Mouse (Mus musculus) layer of hippocampus, adult 8-10 months (tissue): ENCODE measurements around the gene Myom1. TPM values are rescaled to one million over a fixed set of nuclear protein-coding genes. Genes with fewer than 3 reads are reported as not detected.

ENCODE experiments used
- DNase-seq, 2 experiments: peaks; one replicate each; pipeline ENCODE4 v3.0.0; 2022; ENCODE audit warnings: low spot score in 2 of 2
- total RNA-seq, 4 experiments: library from RNA; stranded (reverse); gene quantifications; 2 replicates each; pipeline ENCODE4 v1.2.4; 2022

Gene Myom1
- total RNA-seq, 4 experiments from 2014 or later, result 2.3 to 4.2 (median 3.0) TPM

DNA sequence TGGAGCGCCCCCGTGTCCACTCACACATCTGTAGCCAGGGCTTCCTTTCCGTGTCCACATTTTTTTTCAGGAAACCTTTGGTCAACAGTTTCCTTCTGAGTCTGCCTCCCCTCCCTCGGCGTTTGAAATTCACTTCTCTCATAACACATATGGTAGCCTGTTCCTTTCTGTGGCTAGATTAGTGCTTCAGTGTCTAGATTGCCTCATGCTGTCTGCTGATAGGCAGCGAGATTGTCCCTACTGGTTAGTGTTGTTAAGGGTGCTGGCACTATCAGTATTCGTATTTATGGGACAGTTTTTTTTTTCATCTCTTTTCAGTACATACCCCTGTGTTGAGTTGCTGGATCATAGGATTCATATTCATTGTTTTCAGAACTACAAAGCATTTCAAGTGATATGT lies 54.0 kb downstream of the Myom1 start:
- no peak for DNase-seq

- DNase-seq, result no peak
Measured at GRCm38 (mm10) chr17:71057758-71058157, 55.3 kb downstream of the Myom1 start.

- no peak for DNase-seq
Measured at GRCm38 (mm10) chr17:71059213-71059612, 56.8 kb downstream of the Myom1 start.

GRCm38 (mm10) chr17:71062049-71062560 lies 59.7 kb downstream of the Myom1 start:
- no peak for DNase-seq

DNA sequence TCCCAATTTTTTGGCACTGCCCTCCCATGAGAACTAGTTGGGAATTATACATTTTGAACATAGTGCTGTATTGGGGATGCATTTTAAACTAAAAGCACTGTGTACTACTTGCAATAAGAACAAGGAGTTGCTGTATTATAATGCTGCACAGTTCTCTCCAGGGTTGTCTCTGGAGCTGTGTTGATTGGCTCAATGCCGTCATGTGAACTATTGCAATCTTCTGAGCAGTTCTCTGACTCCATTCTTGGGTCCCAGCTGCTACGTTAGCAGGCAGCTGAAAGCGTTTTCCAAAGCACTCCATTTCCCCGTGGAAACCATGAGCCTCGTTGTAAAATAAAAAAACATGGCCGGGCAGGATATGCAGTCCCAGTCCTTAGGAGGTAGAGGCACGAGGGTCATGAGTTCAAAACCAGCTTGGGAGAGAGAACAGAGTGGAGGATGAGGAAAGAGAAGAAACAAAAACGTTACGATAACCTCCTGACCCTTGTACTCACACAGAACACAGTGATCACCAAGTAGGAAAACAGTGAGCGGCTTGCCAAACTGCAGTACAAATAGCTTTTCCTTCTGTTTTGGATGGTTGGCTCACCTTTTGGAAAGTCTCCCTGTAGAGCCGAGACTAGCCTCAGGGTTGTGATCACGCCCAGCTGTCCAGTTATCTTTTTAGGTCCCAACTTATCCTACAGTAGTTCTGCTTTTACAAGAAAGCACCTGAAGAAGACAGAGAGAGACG lies 60.6 kb downstream of the Myom1 start:
- no peak for DNase-seq

GRCm38 (mm10) chr17:71064463-71065014 lies 62.1 kb downstream of the Myom1 start:
- no peak for DNase-seq

DNA sequence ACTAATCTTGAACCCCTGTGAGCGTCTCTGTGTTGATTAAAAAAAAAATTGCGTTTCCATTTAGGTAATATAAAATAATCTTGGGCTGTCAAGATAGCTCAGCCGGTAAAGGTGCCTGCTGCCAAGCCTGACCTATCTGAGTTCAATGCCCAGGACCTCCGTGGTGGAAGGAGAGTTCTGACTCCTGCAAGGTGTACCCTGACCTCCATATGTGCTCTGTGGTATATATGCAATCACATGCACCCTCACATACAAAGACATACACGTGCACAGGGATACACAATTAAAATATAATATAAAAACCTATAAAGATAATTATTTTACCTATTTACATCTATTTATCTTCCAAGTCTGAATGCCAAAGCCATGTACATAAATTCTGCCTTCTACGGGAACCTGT lies 62.7 kb downstream of the Myom1 start:
- no peak for DNase-seq

DNA sequence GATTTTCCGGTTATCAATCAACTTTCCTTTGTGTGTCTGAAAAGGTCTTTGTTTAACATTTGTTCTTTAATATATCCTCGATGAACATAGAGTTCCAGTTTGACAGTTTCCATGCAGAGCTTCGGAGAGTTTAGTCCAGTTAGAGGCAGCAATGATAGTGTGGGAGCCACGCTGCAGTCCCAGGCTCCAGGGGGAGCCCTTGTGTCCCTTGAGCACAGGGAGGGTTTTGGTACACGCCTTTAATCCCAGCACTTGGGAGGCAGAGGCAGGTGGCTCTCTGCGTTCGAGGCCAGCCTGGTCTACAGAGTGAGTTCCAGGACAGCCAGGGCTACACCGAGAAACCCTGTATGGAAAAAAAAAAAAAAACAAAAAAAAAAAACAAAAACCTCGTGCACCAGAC lies 66.7 kb downstream of the Myom1 start:
- DNase-seq, result no peak

- DNase-seq, result no peak
Measured at GRCm38 (mm10) chr17:71071958-71072357, 69.5 kb downstream of the Myom1 start.

DNA sequence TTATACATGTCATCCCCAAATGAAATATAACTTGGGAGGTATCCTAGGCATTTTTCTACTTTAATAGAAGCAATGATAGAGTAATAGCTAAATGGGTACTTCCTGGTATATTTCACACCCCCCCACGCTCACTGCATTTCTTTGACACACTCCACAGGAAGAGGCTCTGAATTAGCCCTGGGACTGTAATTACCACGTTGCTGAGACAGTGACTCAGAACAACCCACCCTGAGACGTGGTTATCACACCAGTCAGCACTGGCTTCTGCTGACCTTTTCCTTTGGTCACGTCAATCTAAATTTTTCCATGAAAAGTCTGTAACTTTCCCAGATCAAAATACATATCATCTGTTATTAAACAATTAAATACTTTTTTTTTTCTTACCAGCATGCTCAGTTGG lies 72.0 kb downstream of the Myom1 start:
- DNase-seq, result no peak

- DNase-seq, result no peak
Measured at GRCm38 (mm10) chr17:71081986-71082385, 79.6 kb downstream of the Myom1 start.

- DNase-seq, result no peak
Measured at GRCm38 (mm10) chr17:71086969-71087368, 84.5 kb downstream of the Myom1 start.

GRCm38 (mm10) chr17:71087396-71088153 lies 85.1 kb downstream of the Myom1 start:
- DNase-seq, result no peak

DNA sequence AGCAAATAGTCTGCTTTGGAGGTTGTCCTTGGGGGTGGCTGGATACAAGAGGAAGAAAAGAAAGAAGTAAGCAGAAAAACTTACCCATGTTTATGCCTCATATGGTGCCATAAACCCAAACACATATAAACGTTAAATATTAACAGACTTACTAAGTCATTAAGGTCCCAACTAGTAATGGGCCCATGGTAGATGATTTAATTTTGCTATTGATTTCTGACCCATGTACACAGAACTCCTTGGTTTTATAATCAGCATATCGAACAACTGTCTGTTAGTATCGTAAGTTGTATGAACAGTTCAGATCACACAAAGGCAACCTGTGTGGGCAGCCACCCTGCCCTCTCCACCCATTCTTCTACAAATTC lies 85.7 kb downstream of the Myom1 start:
- no peak for DNase-seq

GRCm38 (mm10) chr17:71088991-71089434 lies 86.6 kb downstream of the Myom1 start:
- no peak for DNase-seq

DNA sequence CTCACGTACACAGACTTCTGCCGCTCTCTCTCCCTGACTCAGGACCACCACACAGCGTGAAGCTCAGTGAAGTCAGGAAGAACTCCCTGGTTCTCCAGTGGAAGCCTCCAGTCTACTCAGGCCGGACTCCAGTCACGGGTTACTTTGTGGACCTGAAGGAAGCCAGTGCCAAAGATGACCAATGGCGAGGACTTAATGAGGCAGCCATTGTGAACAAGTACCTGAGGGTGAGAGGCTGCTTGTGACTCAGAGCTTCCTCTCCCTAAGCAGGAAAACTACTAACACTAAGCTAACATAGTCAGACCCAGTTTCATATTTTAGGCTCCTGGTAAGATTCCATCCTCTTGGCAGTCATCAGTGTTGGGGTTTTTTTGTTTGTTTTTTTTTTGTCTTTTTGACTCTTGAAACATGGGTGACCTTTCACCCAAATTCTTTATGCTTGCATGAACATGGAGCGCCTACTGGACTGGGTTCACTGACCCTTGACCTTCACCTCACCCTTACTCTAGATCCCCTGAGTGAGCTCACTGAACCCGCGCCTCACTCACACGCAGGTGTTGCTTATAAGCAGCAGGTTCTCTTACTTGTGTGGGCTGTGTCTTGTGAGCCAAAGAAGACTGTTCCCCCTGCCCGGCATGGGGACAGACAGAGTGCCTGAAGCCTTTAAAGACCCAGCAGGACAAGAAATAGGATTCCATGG lies 87.5 kb downstream of the Myom1 start:
- DNase-seq, result no peak

- DNase-seq, result no peak
Measured at GRCm38 (mm10) chr17:71091024-71091423, 88.6 kb downstream of the Myom1 start.

DNA sequence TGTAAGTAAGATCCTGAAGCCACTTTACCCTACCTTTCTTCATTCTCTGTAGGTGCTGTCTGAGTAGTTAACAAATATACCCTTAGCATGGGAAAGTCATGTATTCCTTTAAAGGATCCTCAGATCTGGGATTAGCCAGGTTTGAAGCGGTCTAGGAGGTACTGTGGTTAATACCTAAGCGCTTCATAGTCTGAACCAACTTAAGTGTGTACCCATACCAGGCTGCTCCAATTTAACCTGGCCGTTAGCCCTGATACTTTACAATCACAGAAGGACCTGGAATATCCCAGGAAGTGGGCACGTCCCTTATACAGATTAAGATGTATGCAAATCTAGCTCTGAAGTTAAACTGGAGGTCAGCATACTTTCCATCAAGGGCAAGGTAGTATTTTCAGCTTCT lies 89.9 kb downstream of the Myom1 start:
- DNase-seq, result no peak

DNA sequence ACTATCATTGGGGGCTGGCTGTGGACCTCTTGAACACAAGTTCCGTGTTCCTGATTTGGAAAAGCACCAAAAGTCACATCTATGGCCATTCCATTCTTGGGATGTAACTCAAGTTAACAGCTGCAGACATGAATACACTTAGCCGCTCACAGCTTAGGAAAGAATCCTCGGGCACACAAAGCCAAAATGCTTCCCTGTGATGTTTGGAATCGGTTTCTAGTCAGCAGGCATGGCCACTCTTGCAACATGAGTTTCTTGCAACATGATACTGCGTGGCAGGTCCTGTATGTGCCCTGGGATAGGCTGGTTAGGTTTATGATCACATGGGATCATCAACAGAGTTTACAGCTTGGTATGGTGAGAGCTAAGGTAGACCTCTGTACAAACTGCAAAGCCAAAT lies 91.4 kb downstream of the Myom1 start:
- no peak for DNase-seq

DNA sequence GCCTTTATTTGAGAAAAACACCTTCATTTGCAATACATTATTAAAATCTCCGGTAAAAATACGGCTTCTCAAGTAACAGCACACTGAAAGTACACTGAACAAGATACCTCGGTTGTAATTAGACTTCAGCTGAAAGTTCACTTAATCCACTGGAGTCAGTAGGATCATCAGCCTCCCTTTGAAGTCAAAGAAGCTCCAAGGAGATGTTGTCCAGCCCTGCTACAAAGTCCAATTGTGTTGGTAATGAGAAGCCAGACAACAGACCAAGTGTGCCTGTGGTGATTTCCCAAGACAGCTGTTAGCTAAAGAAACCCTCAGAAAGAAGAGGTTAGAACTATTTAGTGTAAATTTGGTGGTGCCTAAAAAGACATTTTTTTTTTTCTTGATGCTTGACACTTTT lies 92.0 kb downstream of the Myom1 start:
- DNase-seq, result no peak

DNA sequence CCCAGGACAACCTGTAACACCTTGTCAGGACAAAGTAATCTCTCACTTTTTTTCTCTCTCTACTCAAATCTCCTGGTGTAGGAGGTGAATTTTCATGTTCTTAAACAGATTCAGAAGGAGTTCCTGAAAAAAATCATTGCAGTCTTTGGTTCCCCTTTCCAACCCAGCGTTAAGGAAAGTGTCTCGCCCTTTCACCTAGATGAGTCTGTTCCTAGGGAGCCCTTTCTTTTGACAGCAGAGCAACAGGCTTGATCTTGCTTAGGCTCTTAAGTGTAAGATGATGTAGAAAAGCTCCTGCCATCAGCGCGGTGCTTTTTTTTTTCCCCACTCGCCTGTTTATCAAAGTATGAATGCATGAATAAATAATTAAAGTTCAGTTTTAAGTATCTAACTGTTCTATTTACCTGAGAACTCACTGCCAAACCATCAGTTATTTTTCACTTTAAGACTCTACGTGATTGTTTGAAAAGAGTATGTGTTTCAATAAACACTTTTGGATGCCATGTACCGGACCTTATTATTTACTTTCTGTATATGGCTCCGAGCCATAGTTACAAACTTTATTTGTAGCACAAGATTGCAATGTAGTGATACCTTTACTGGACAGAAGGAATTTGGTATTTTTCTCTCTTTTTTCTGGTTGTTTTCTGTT lies 94.2 kb downstream of the Myom1 start:
- DNase-seq, result no peak
